Mouse (Mus musculus): ENCODE results near the gene Trim69.

DNA sequence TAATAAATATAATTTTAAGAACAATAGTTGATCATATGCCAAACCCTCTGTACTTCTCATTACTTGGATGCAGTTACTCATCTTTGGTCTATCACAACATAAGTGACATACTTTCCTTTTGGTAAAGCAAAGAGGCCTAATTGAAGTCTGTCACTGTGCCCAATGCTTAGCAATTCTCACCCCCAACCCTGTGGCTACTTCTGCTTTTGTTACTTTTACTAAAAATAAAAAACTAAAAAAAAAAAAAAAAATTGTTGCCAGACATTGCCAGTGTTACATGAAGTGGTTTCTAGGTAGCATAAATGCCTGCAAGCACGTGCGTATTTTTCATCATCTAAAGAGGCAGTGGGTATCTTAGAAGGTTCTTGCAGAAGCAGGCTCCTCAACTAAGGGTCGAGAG, 7.7 kb upstream of the Trim69 start:
- TF ChIP-seq CTCF (IDR thresholded peaks at IDR 0.05; ENCODE audit: extremely low read depth, insufficient read depth, insufficient read length, insufficient replicate concordance), result no peak
- no peak for TF ChIP-seq POLR2A (IDR thresholded peaks at IDR 0.05; ENCODE audit: low read depth, low read length)

Measured in spleen, adult 2 months (tissue).